Mouse (Mus musculus) brain, embryonic 14.5 days (tissue): Measurements from ENCODE around the gene Zc3h7b.

Experiments
- CTCF ChIP-seq: fragments of 200-500 bp; IDR thresholded peaks from 2 replicates; pipeline ENCODE4 v1.5.1; 2012; ENCODE audit warnings: inconsistent platforms, mild to moderate bottlenecking, moderate library complexity, borderline replicate concordance; ENCODE audit not compliant: insufficient read depth, insufficient read length; ENCODE audit errors: extremely low read depth
- POLR2A ChIP-seq: fragments of 200-500 bp; IDR thresholded peaks from 2 replicates; pipeline ENCODE4 v1.6.1; 2012; ENCODE audit warnings: mild to moderate bottlenecking, inconsistent platforms, borderline replicate concordance; ENCODE audit not compliant: poor library complexity, insufficient read depth, insufficient read length, severe bottlenecking; ENCODE audit errors: extremely low read depth

DNA sequence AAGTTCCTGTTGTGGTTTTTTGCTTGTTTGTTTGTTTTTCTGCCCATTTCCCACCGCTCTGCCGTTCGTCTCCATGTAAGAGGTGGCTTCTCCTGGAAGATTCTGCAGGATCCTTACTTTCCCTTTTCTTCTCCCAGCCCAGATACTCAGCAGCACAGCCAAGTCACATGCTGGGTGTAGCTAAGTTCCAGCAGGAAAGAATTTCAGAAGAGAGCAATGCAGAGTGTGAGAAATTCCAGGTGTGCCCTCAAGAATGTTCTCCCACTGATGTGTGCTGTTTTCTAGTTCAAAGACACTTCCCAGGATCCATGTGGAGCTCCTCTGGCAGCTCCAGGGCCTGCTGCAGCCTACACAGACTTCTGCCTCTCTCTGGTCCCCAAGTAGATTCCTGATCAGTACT is 60.0 kb downstream of the Zc3h7b start:
- TF ChIP-seq POLR2A, result no peak
- no peak for TF ChIP-seq CTCF
